9 mouse cellular contexts compared by ENCODE assay signal in the genomic region with DNA sequence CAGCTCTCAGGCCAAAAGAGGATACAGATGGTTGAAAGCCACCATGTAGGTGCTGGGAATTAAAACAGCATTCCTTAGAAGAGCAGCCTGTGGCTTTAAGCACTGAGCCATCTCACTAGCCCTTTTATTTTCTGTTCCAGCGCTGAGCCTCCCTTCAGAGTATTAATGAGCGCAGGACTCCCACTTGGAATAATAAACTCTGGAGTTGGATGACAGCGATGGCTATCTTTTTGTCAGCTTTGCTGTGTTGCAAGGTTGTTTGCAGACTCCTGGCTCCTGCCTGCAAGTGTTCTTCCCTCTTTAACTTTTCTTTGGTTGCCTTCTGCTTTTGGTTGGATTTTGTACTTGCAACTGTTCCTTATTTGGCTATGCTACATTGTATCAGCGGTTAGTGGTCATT. TPM values are rescaled to one million over a fixed set of nuclear protein-coding genes. Genes with fewer than 3 reads are reported as not detected.
DNase-seq lines count a peak whose midpoint lies in the region; ATAC-seq and TF ChIP-seq lines count a peak whose summit lies in the region.
"Had no signal": no experiment of that assay in that cellular context is flagged by ENCODE, and none has a peak within 500 bp of the region (broad histone marks: within the 10 kb centered on the region; RNA-seq: fewer than 3 reads in every experiment).

No protein-coding gene starts in this region.

- 57% methylated on average over 4 of the region's 4 CpGs for WGBS in kidney, embryonic 15.5 days
- 44% methylated on average over 4 of the region's 4 CpGs for WGBS in hindbrain, postnatal 0 days
- 52% methylated on average over 4 of the region's 4 CpGs for WGBS in midbrain, embryonic 16.5 days

- no peak overlapping the region for H3K27ac ChIP-seq in kidney, embryonic 15.5 days
- peak overlapping the region; percentile 55 for H3K27ac ChIP-seq in embryonic fibroblast, embryonic 13.5 days (ENCODE audit: insufficient read depth, low read length)
- no peak overlapping the region for H3K27ac ChIP-seq in hindbrain, postnatal 0 days
- H3K27ac ChIP-seq in midbrain, embryonic 16.5 days (ENCODE audit: low read length), result no peak overlapping the region

- DNase-seq in kidney, postnatal 10 days, result no peak
- no peak for DNase-seq in hindbrain, postnatal 0 days (ENCODE audit: low spot score)
- no peak for DNase-seq in layer of hippocampus, adult 9-11 months
- DNase-seq in cerebellum, adult 9-11 months, result no peak
- no peak for DNase-seq in left cerebral cortex, adult 8-10 months (ENCODE audit: low spot score in 2 of 2)
- DNase-seq: kidney, adult 8-10 months had no signal

- no peaks in the 10 kb centered on the region for H3K27me3 ChIP-seq in kidney, embryonic 15.5 days
- no peaks in the 10 kb centered on the region for H3K27me3 ChIP-seq in hindbrain, postnatal 0 days (ENCODE audit: insufficient read depth, low read length)
- no peaks in the 10 kb centered on the region for H3K27me3 ChIP-seq in midbrain, embryonic 16.5 days (ENCODE audit: control insufficient read depth, insufficient read depth, low read depth, low read length)

- ATAC-seq in kidney, embryonic 15.5 days (replicated peaks; ENCODE audit: low FRiP score), result no peak
- ATAC-seq in hindbrain, postnatal 0 days, result no peak
- no peak for ATAC-seq in midbrain, embryonic 16.5 days

- H3K4me2 ChIP-seq in kidney, embryonic 15.5 days, result peak overlapping the region; percentile 97
- peak overlapping the region; percentile 89 for H3K4me2 ChIP-seq in hindbrain, postnatal 0 days (ENCODE audit: low read depth, low read length)
- peak overlapping the region; percentile 92 for H3K4me2 ChIP-seq in midbrain, embryonic 16.5 days (ENCODE audit: low read length)

- H3K4me1 ChIP-seq in kidney, embryonic 15.5 days, result peaks cover 24% of the 10 kb centered on the region
- H3K4me1 ChIP-seq in embryonic fibroblast, embryonic 13.5 days (ENCODE audit: control insufficient read depth, insufficient read depth, low read length), result peaks cover 8% of the 10 kb centered on the region
- peaks cover 20% of the 10 kb centered on the region for H3K4me1 ChIP-seq in hindbrain, postnatal 0 days (ENCODE audit: insufficient read depth, low read length)
- peaks cover 34% of the 10 kb centered on the region for H3K4me1 ChIP-seq in midbrain, embryonic 16.5 days (ENCODE audit: control insufficient read depth, insufficient read depth, low read length)

- no peak for TF ChIP-seq CTCF in embryonic fibroblast, embryonic 13.5 days (IDR thresholded peaks at IDR 0.05; ENCODE audit: borderline replicate concordance, insufficient read depth, low read length)
- TF ChIP-seq CTCF in hindbrain, postnatal 0 days (IDR thresholded peaks at IDR 0.05; ENCODE audit: low read depth), result no peak

- H3K9ac ChIP-seq in kidney, embryonic 15.5 days, result no peak overlapping the region
- no peak overlapping the region for H3K9ac ChIP-seq in hindbrain, postnatal 0 days (replicated peaks; ENCODE audit: low read length)
- H3K9ac ChIP-seq in midbrain, embryonic 16.5 days (ENCODE audit: low read depth, low read length), result 0 out of 2 replicates have a peak overlapping the region, but pooled peaks have one; percentile 2

- no peak for TF ChIP-seq POLR2A in embryonic fibroblast, embryonic 13.5 days (IDR thresholded peaks at IDR 0.05; ENCODE audit: low read depth, low read length)

- H3K9me3 ChIP-seq in kidney, embryonic 15.5 days (replicated peaks), result no peaks in the 10 kb centered on the region
- no peaks in the 10 kb centered on the region for H3K9me3 ChIP-seq in hindbrain, postnatal 0 days (ENCODE audit: low read length)
- no peaks in the 10 kb centered on the region for H3K9me3 ChIP-seq in midbrain, embryonic 16.5 days (replicated peaks; ENCODE audit: control insufficient read depth, low read length, poor library complexity, severe bottlenecking)

- H3K4me3 ChIP-seq in kidney, embryonic 15.5 days (replicated peaks), result 0 out of 2 replicates have a peak overlapping the region, but pooled peaks have one; percentile 7
- H3K4me3 ChIP-seq in embryonic fibroblast, embryonic 13.5 days (ENCODE audit: insufficient read depth, low read length), result peak overlapping the region; percentile 62
- peak overlapping the region; percentile 75 for H3K4me3 ChIP-seq in hindbrain, postnatal 0 days (ENCODE audit: low read length)
- H3K4me3 ChIP-seq in midbrain, embryonic 16.5 days (ENCODE audit: low read depth, low read length), result peak overlapping the region; percentile 27; the same call in 1 of the 2 replicates

- peaks cover 3% of the 10 kb centered on the region; the same call in 1 of the 2 replicates for H3K36me3 ChIP-seq in kidney, embryonic 15.5 days
- no peaks in the 10 kb centered on the region for H3K36me3 ChIP-seq in hindbrain, postnatal 0 days (ENCODE audit: insufficient read depth, low read length)
- no peaks in the 10 kb centered on the region for H3K36me3 ChIP-seq in midbrain, embryonic 16.5 days (ENCODE audit: control insufficient read depth, insufficient read depth, low read length)

RNA-seq across cellular contexts. Expression of gene Prkar2a, which starts 4.8 kb away (rescaled TPM):
- 25.5 and 27.6 TPM in 2 replicates for polyA plus RNA-seq in kidney, embryonic 15.5 days (2015; fragmentation: Nextera tagmentation; extraction: Ambion mirVana)
- polyA plus RNA-seq in embryonic fibroblast, embryonic 13.5 days (2011; ENCODE audit: insufficient read length, low read depth, missing spikeins), result 61.9 and 78.8 TPM in 2 replicates
- 87.3 and 92.2 TPM in 2 replicates for total RNA-seq in hindbrain, postnatal 0 days (2014; rRNA removed)
- 39.7 and 43.9 TPM in 2 replicates for polyA plus RNA-seq in hindbrain, postnatal 0 days (2015; fragmentation: Nextera tagmentation; extraction: Ambion mirVana)
- 57.3 and 69.1 TPM in 2 replicates for polyA plus RNA-seq in midbrain, embryonic 16.5 days (2015; fragmentation: Nextera tagmentation; extraction: Ambion mirVana)
- 10 to 100 TPM; 45.9 to 52.1 (median 49.3) TPM for total RNA-seq in left cerebral cortex, adult 8-10 months (2022)

RNA-seq across cellular contexts. Expression of gene Slc25a20, which starts 32.1 kb away (rescaled TPM):
- polyA plus RNA-seq in kidney, embryonic 15.5 days (2015; fragmentation: Nextera tagmentation; extraction: Ambion mirVana), result 50.0 and 51.8 TPM in 2 replicates
- polyA plus RNA-seq in embryonic fibroblast, embryonic 13.5 days (2011; ENCODE audit: insufficient read length, low read depth, missing spikeins), result 35.0 and 36.6 TPM in 2 replicates
- 31.0 and 41.1 TPM in 2 replicates for total RNA-seq in hindbrain, postnatal 0 days (2014; rRNA removed)
- 49.7 and 50.2 TPM in 2 replicates for polyA plus RNA-seq in hindbrain, postnatal 0 days (2015; fragmentation: Nextera tagmentation; extraction: Ambion mirVana)
- 44.9 and 45.2 TPM in 2 replicates for polyA plus RNA-seq in midbrain, embryonic 16.5 days (2015; fragmentation: Nextera tagmentation; extraction: Ambion mirVana)
- 10 to 100 TPM; 11.1 to 15.8 (median 13.6) TPM for total RNA-seq in left cerebral cortex, adult 8-10 months (2022)

RNA-seq across cellular contexts. Expression of gene Arih2, which starts 44.8 kb away (rescaled TPM):
- 50.1 and 51.0 TPM in 2 replicates for polyA plus RNA-seq in kidney, embryonic 15.5 days (2015; fragmentation: Nextera tagmentation; extraction: Ambion mirVana)
- 65.9 and 73.9 TPM in 2 replicates for polyA plus RNA-seq in embryonic fibroblast, embryonic 13.5 days (2011; ENCODE audit: insufficient read length, low read depth, missing spikeins)
- 52.1 and 54.8 TPM in 2 replicates for total RNA-seq in hindbrain, postnatal 0 days (2014; rRNA removed)
- 38.5 and 39.7 TPM in 2 replicates for polyA plus RNA-seq in hindbrain, postnatal 0 days (2015; fragmentation: Nextera tagmentation; extraction: Ambion mirVana)
- polyA plus RNA-seq in midbrain, embryonic 16.5 days (2015; fragmentation: Nextera tagmentation; extraction: Ambion mirVana), result 48.8 and 50.4 TPM in 2 replicates
- 10 to 100 TPM; 51.8 to 55.6 (median 54.2) TPM for total RNA-seq in left cerebral cortex, adult 8-10 months (2022)

Comparison
In these comparisons a context has a peak if more than half of its experiments do, and no peak if none do; other contexts are left out.
1. H3K4me3 ChIP-seq: peak in every context shown above with its lines; median percentile 75 in hindbrain, postnatal 0 days; 62 in embryonic fibroblast, embryonic 13.5 days; 27 in midbrain, embryonic 16.5 days; 7 in kidney, embryonic 15.5 days.